Mouse (Mus musculus) cerebellum, postnatal 36 days (tissue): ENCODE measurements around the gene Abcc5.

ENCODE experiments used
- DNase-seq, 2 experiments: peaks; one replicate each; pipeline ENCODE4 v3.0.0; 2021 to 2022; ENCODE audit warnings: mixed read lengths in 2 of 2

Gene Abcc5

GRCm38 (mm10) chr16:20357837-20358236 lies 68.4 kb downstream of the Abcc5 start:
- no peak for DNase-seq

- DNase-seq = no peak
Measured at GRCm38 (mm10) chr16:20354762-20355161, 71.4 kb downstream of the Abcc5 start.

GRCm38 (mm10) chr16:20354011-20354410 lies 72.2 kb downstream of the Abcc5 start:
- no peak for DNase-seq

GRCm38 (mm10) chr16:20345464-20345863 lies 80.7 kb downstream of the Abcc5 start:
- DNase-seq = no peak

GRCm38 (mm10) chr16:20338616-20339015 lies 87.6 kb downstream of the Abcc5 start:
- DNase-seq = no peak

GRCm38 (mm10) chr16:20334918-20335317 lies 91.3 kb downstream of the Abcc5 start:
- no peak for DNase-seq

- DNase-seq = no peak
Measured at GRCm38 (mm10) chr16:20328306-20328705, 97.9 kb downstream of the Abcc5 start.

- DNase-seq = no peak
Measured at GRCm38 (mm10) chr16:20325286-20325685, 100.9 kb downstream of the Abcc5 start, which contains the start of gene Cyp2ab1. Gene Cyp2ab1 (minus strand): TSS chr16:20325404.

GRCm38 (mm10) chr16:20323907-20324306 lies 102.3 kb downstream of the Abcc5 start:
- DNase-seq = no peak

- DNase-seq = no peak
Measured at GRCm38 (mm10) chr16:20322274-20322673, 103.9 kb downstream of the Abcc5 start.

GRCm38 (mm10) chr16:20316770-20317169 lies 109.4 kb downstream of the Abcc5 start:
- no peak for DNase-seq

- DNase-seq = no peak
Measured at GRCm38 (mm10) chr16:20315266-20315665, 110.9 kb downstream of the Abcc5 start.

GRCm38 (mm10) chr16:20312272-20312671 lies 113.9 kb downstream of the Abcc5 start:
- DNase-seq = no peak

GRCm38 (mm10) chr16:20301770-20302649 lies 124.2 kb downstream of the Abcc5 start, which contains the start of gene Parl:
Gene Parl (minus strand): TSS chr16:20302387.
- DNase-seq = peak; percentile 85

GRCm38 (mm10) chr16:20300076-20300475 lies 126.1 kb downstream of the Abcc5 start:
- DNase-seq = no peak
